Mouse (Mus musculus) heart, postnatal 4 days (tissue): ENCODE measurements at regions not wholly inside any gene's neighbourhood (a gene's known extent, or its start where the extent isn't known, plus 50 kb on each side); places are given as distances from the start of the nearest gene placed in this dataset.

Source experiments
- DNase-seq: peaks from one replicate; pipeline ENCODE4 v3.0.0; 2021

- no peak for DNase-seq
These were observed 271.5 kb upstream of the Slc24a2 start for GRCm38 (mm10) chr4:87501791-87502190.

GRCm38 (mm10) chr4:87500441-87500840, 270.2 kb upstream of the Slc24a2 start:
- DNase-seq = no peak

GRCm38 (mm10) chr4:87487798-87488197, 257.5 kb upstream of the Slc24a2 start:
- no peak for DNase-seq

- no peak for DNase-seq
These were observed 245.3 kb upstream of the Slc24a2 start for GRCm38 (mm10) chr4:87475537-87475936.

GRCm38 (mm10) chr4:87473331-87474039, 243.2 kb upstream of the Slc24a2 start:
- DNase-seq = no peak

- no peak for DNase-seq
These were observed 242.5 kb upstream of the Slc24a2 start for GRCm38 (mm10) chr4:87472787-87473186.

- no peak for DNase-seq
These were observed 241.1 kb upstream of the Slc24a2 start for GRCm38 (mm10) chr4:87471385-87471784.

GRCm38 (mm10) chr4:87467600-87467999, 237.3 kb upstream of the Slc24a2 start:
- DNase-seq = no peak

GRCm38 (mm10) chr4:87467018-87467417, 236.7 kb upstream of the Slc24a2 start:
- no peak for DNase-seq

GRCm38 (mm10) chr4:87461181-87461912, 231.1 kb upstream of the Slc24a2 start:
- DNase-seq = peak; percentile 47

- DNase-seq = no peak
These were observed 225.7 kb upstream of the Slc24a2 start for GRCm38 (mm10) chr4:87455863-87456578.

GRCm38 (mm10) chr4:87452122-87452521, 221.8 kb upstream of the Slc24a2 start:
- DNase-seq = no peak

GRCm38 (mm10) chr4:87451251-87451650, 221.0 kb upstream of the Slc24a2 start:
- peak; percentile 20 for DNase-seq

- no peak for DNase-seq
These were observed 218.1 kb upstream of the Slc24a2 start for GRCm38 (mm10) chr4:87448338-87448737.

- no peak for DNase-seq
These were observed 216.6 kb upstream of the Slc24a2 start for GRCm38 (mm10) chr4:87446856-87447255.

- no peak for DNase-seq
These were observed 203.9 kb upstream of the Slc24a2 start for GRCm38 (mm10) chr4:87434136-87434535.

- DNase-seq = no peak
These were observed 198.1 kb upstream of the Slc24a2 start for GRCm38 (mm10) chr4:87428374-87428773.

GRCm38 (mm10) chr4:87424066-87424465, 193.8 kb upstream of the Slc24a2 start:
- DNase-seq = no peak

GRCm38 (mm10) chr4:87422588-87422987, 192.3 kb upstream of the Slc24a2 start:
- no peak for DNase-seq

- no peak for DNase-seq
These were observed 173.1 kb upstream of the Slc24a2 start for GRCm38 (mm10) chr4:87403354-87403753.

GRCm38 (mm10) chr4:87402173-87402556, 171.9 kb upstream of the Slc24a2 start:
- no peak for DNase-seq

- peak; percentile 48 for DNase-seq
These were observed 171.3 kb upstream of the Slc24a2 start for GRCm38 (mm10) chr4:87401316-87402172.
